Mouse (Mus musculus) cortical plate, adult 2 months (tissue): ENCODE measurements around the gene Igf1.

Experiments used
- CTCF ChIP-seq: fragments of 200-500 bp; IDR thresholded peaks from 2 replicates; pipeline ENCODE4 v1.5.1; 2011; ENCODE audit warnings: mild to moderate bottlenecking, control low read depth, low read length; ENCODE audit not compliant: insufficient read depth; ENCODE audit errors: extremely low read depth
- POLR2A ChIP-seq: fragments of 200-500 bp; IDR thresholded peaks from 2 replicates; pipeline ENCODE4 v1.6.1; 2011; ENCODE audit warnings: mild to moderate bottlenecking, low read length, control low read depth; ENCODE audit not compliant: insufficient read depth; ENCODE audit errors: extremely low read depth

DNA sequence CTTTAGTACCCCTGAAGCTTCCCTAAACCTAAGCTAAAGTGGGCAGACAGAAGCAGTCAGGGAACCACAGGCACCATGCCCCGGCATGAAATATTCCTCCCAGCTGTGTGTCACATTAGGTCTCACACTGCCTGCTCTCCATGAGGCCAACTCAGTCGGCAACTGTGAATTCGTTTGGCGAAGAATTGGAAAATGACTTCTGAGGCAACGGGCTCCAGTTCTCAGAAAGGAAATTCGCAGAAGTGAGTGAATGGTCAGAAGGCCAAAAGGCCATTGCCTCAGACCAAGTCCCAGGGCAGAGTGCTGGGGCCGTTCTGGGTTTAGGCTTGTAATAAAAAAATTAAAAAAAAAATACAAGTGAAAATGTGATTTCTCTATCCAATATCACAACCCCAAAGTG is 43.9 kb downstream of the Igf1 start:
- TF ChIP-seq CTCF (no peak), POLR2A (no peak)
